Mouse (Mus musculus) natural killer cell, adult 2 months (primary cell): ENCODE data around the gene Rapgef5.

Source experiments
- DNase-seq, 2 experiments: peaks; one replicate each; pipeline ENCODE4 v3.0.0; 2022; ENCODE audit warnings: low spot score in 2 of 2

Gene Rapgef5

GRCm38 (mm10) chr12:117720794-117721747 lies 204.8 kb downstream of the Rapgef5 start:
- DNase-seq, result no peak

GRCm38 (mm10) chr12:117721748-117722150 lies 205.5 kb downstream of the Rapgef5 start:
- DNase-seq, result no peak

- DNase-seq, result no peak
Observed at GRCm38 (mm10) chr12:117725011-117725410, 208.7 kb downstream of the Rapgef5 start.

GRCm38 (mm10) chr12:117727481-117728177 lies 211.3 kb downstream of the Rapgef5 start:
- DNase-seq, result no peak

- no peak for DNase-seq
Observed at GRCm38 (mm10) chr12:117728178-117728611, 211.9 kb downstream of the Rapgef5 start.

GRCm38 (mm10) chr12:117733611-117734010 lies 217.3 kb downstream of the Rapgef5 start:
- no peak for DNase-seq

- DNase-seq, result no peak
Observed at GRCm38 (mm10) chr12:117736130-117736529, 219.9 kb downstream of the Rapgef5 start.

- DNase-seq, result no peak
Observed at GRCm38 (mm10) chr12:117736928-117737327, 220.6 kb downstream of the Rapgef5 start.

- DNase-seq, result no peak
Observed at GRCm38 (mm10) chr12:117737332-117738031, 221.2 kb downstream of the Rapgef5 start.

GRCm38 (mm10) chr12:117742487-117742886 lies 226.2 kb downstream of the Rapgef5 start:
- no peak for DNase-seq

GRCm38 (mm10) chr12:117744580-117745483 lies 228.6 kb downstream of the Rapgef5 start:
- no peak for DNase-seq

GRCm38 (mm10) chr12:117746611-117747010 lies 230.3 kb downstream of the Rapgef5 start:
- no peak for DNase-seq

GRCm38 (mm10) chr12:117751045-117751444 lies 234.8 kb downstream of the Rapgef5 start:
- DNase-seq, result no peak

GRCm38 (mm10) chr12:117751520-117752383 lies 235.5 kb downstream of the Rapgef5 start:
- no peak for DNase-seq

- no peak for DNase-seq
Observed at GRCm38 (mm10) chr12:117756010-117756409, 239.7 kb downstream of the Rapgef5 start.

- DNase-seq, result no peak
Observed at GRCm38 (mm10) chr12:117760373-117760772, 244.1 kb downstream of the Rapgef5 start.

GRCm38 (mm10) chr12:117760846-117761245 lies 244.6 kb downstream of the Rapgef5 start:
- no peak for DNase-seq

- no peak for DNase-seq
Observed at GRCm38 (mm10) chr12:117761698-117762097, 245.4 kb downstream of the Rapgef5 start.

GRCm38 (mm10) chr12:117763247-117763646 lies 247.0 kb downstream of the Rapgef5 start:
- DNase-seq, result no peak

- peak; percentile 43 to 71 for DNase-seq
Observed at GRCm38 (mm10) chr12:117764839-117765238, 248.6 kb downstream of the Rapgef5 start.
